Mouse (Mus musculus) bone marrow, adult 2 months (tissue): Measurements from ENCODE around the gene Tlr3. TPM values are rescaled to one million over a fixed set of nuclear protein-coding genes. Genes with fewer than 3 reads are reported as not detected.

Source experiments
- H3K27ac ChIP-seq: fragments of 200-500 bp; 2 replicates; pipeline ENCODE4 v1.5.1; 2012; ENCODE audit warnings: low read depth, mild to moderate bottlenecking, control low read depth, inconsistent platforms, low read length; ENCODE audit not compliant: control insufficient read depth, poor library complexity, insufficient read depth
- H3K4me1 ChIP-seq: fragments of 200-500 bp; 2 replicates; pipeline ENCODE4 v1.6.1; 2011; ENCODE audit warnings: low read length; ENCODE audit not compliant: control insufficient read depth, insufficient read depth
- H3K4me3 ChIP-seq: fragments of 200-500 bp; replicated peaks from 2 replicates; pipeline ENCODE3; 2011; ENCODE audit warnings: mild to moderate bottlenecking, low read depth, low read length, control low read depth; ENCODE audit not compliant: control insufficient read depth
- CTCF ChIP-seq: fragments of 200-500 bp; IDR thresholded peaks from 2 replicates; pipeline ENCODE4 v1.5.1; 2011; ENCODE audit warnings: low read length, control low read depth; ENCODE audit not compliant: control insufficient read depth, insufficient read depth
- POLR2A ChIP-seq: fragments of 200-500 bp; IDR thresholded peaks from 2 replicates; pipeline ENCODE4 v1.6.1; 2011; ENCODE audit warnings: low read depth, mild to moderate bottlenecking, control low read depth, low read length, borderline replicate concordance; ENCODE audit not compliant: control insufficient read depth
- WGBS: fragments of 180-500 bp; shearing (Covaris S2); methylation state at CpG from one replicate; pipeline ENCODE4 v1.1.7; 2018; 5-methylcytosine and 5-hydroxymethylcytosine counted together
- polyA plus RNA-seq: library from polyadenylated mRNA; stranded (reverse); fragments of >200 nt; gene quantifications from 2 replicates; pipeline ENCODE4 v1.2.4, GENCODE M21; 2011; ENCODE audit warnings: low replicate concordance; ENCODE audit not compliant: missing spikeins, insufficient read depth, insufficient read length

Tlr3 gene
- polyA plus RNA-seq, 1 experiment: 4.2 TPM

GRCm38 (mm10) chr8:45410146-45410880 lies 567 bp downstream of the Tlr3 start:
- TF ChIP-seq CTCF (no peak), POLR2A (no peak)
- WGBS: 6% methylated on average over 18 of the region's 18 CpGs
- Histone ChIP-seq H3K4me3 (peak overlapping the region; percentile 87), H3K27ac (no peak overlapping the region), H3K4me1 (no peaks in the 10 kb centered on the region)

GRCm38 (mm10) chr8:45409702-45410101 lies 1.2 kb downstream of the Tlr3 start:
- TF ChIP-seq CTCF: no peak
- TF ChIP-seq POLR2A: no peak
- 17% methylated on average over 4 of the region's 4 CpGs for WGBS
- H3K27ac ChIP-seq: no peak overlapping the region
- H3K4me1 ChIP-seq: no peaks in the 10 kb centered on the region
- H3K4me3 ChIP-seq: no peak overlapping the region

- H3K4me3 ChIP-seq: no peak overlapping the region
- H3K27ac ChIP-seq: no peak overlapping the region
- 54% methylated on average over 1 of the region's 1 CpGs for WGBS
- no peaks in the 10 kb centered on the region for H3K4me1 ChIP-seq
- no peak for TF ChIP-seq CTCF
- TF ChIP-seq POLR2A: no peak
Measured at GRCm38 (mm10) chr8:45383250-45383649, 27.6 kb downstream of the Tlr3 start.

- TF ChIP-seq POLR2A: no peak
- no peak for TF ChIP-seq CTCF
- no peak within 1 kb of the TSS for H3K27ac ChIP-seq
- no peak within 1 kb of the TSS for H3K4me3 ChIP-seq
- WGBS: 21% methylated on average over 6 of the region's 6 CpGs
- H3K4me1 ChIP-seq: no peaks in the 10 kb centered on the region
Measured at GRCm38 (mm10) chr8:45381963-45382347, 28.9 kb downstream of the Tlr3 start, which contains the start of gene Fam149a. Gene Fam149a (minus strand): TSS chr8:45382291.

GRCm38 (mm10) chr8:45381075-45381962 lies 29.6 kb downstream of the Tlr3 start:
- Histone ChIP-seq H3K4me1 (no peaks in the 10 kb centered on the region), H3K27ac (no peak overlapping the region), H3K4me3 (no peak overlapping the region)
- TF ChIP-seq POLR2A (no peak), CTCF (no peak)
- WGBS: 10% methylated on average over 38 of the region's 38 CpGs

GRCm38 (mm10) chr8:45380598-45380997 lies 30.3 kb downstream of the Tlr3 start:
- 36% methylated on average over 4 of the region's 4 CpGs for WGBS
- no peaks in the 10 kb centered on the region for H3K4me1 ChIP-seq
- TF ChIP-seq CTCF: no peak
- TF ChIP-seq POLR2A: no peak

GRCm38 (mm10) chr8:45374071-45374470 lies 36.8 kb downstream of the Tlr3 start:
- Histone ChIP-seq H3K4me1 (no peaks in the 10 kb centered on the region), H3K27ac (no peak overlapping the region), H3K4me3 (no peak overlapping the region)
- 69% methylated on average over 3 of the region's 3 CpGs for WGBS
- TF ChIP-seq CTCF: no peak
- TF ChIP-seq POLR2A: no peak

More at GRCm38 (mm10) chr8:45380598-45380997, 30.3 kb downstream of the Tlr3 start:
- Histone ChIP-seq H3K4me3 (no peak overlapping the region), H3K27ac (no peak overlapping the region)

GRCm38 (mm10) chr8:45367154-45367553 lies 43.7 kb downstream of the Tlr3 start:
- WGBS: 22% methylated on average over 1 of the region's 1 CpGs
- no peaks in the 10 kb centered on the region for H3K4me1 ChIP-seq

More at GRCm38 (mm10) chr8:45367154-45367553, 43.7 kb downstream of the Tlr3 start:
- H3K27ac ChIP-seq: no peak overlapping the region
- H3K4me3 ChIP-seq: no peak overlapping the region
- TF ChIP-seq CTCF: no peak
- TF ChIP-seq POLR2A: no peak
